Mouse (Mus musculus): ENCODE results near the gene Cwc22. TPM values are rescaled to one million over a fixed set of nuclear protein-coding genes. Genes with fewer than 3 reads are reported as not detected.

Gene Cwc22
- total and polyA plus RNA-seq, 2 experiments from 2014 or later = 10.4 to 24.6 TPM

DNA sequence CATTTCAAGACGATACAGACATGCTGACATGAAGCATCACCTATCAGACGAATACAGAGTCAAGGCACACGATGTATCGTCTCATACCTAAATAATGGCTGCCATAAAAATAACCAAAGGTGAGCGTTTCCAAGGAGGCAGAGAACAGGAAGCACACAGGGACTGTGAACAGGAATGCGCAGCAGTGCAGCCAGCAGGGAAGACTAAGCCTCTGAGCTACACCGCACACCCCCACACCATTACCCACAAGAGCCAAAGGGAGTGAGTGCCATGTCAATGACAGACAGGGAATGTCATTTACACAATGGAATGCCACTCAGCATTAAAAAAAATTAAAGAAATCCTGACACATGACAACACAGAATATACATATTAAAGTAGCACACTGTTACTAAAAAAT lies 19.7 kb downstream of the Cwc22 start:
- Histone ChIP-seq H3K4me3 (ENCODE audit: low read depth, low read length) (no peak overlapping the region), H3K36me3 (ENCODE audit: insufficient read depth) (peaks cover 54% of the 10 kb centered on the region), H3K4me1 (ENCODE audit: insufficient read depth) (no peaks in the 10 kb centered on the region), H3K9me3 (ENCODE audit: low read length) (no peaks in the 10 kb centered on the region), H3K4me2 (ENCODE audit: low read depth) (no peak overlapping the region), H3K27me3 (ENCODE audit: insufficient read depth, low read length) (no peaks in the 10 kb centered on the region), H3K9ac (no peak overlapping the region), H3K27ac (ENCODE audit: low read depth, low read length) (no peak overlapping the region)
- ATAC-seq = no peak
- no peak for DNase-seq
- WGBS = 89% methylated on average over 7 of the region's 7 CpGs
- no peak for TF ChIP-seq CTCF (IDR thresholded peaks at IDR 0.05; ENCODE audit: low read depth)

DNA sequence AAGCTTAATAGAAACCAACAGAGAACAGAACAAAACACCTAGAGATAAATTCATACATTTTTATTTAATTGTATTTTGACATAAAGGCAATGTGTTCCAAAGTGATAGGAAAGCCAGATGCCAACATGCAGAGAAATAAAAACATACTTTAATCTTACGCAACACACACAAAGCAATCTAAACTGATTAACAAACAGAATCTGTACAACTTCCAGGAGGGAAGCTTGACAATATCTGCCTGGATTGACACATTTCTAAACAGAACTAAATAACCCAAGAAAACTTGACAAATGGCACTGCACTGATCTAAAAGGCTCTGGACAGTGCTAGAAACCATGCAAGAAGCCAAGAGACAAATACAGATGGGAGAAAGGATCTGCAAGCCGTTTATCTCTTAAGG lies 20.2 kb downstream of the Cwc22 start:
- Histone ChIP-seq H3K9me3 (ENCODE audit: low read length) (no peaks in the 10 kb centered on the region), H3K36me3 (ENCODE audit: insufficient read depth) (peaks cover 52% of the 10 kb centered on the region), H3K4me3 (ENCODE audit: low read depth, low read length) (no peak overlapping the region), H3K4me2 (ENCODE audit: low read depth) (no peak overlapping the region), H3K9ac (no peak overlapping the region), H3K27ac (ENCODE audit: low read depth, low read length) (no peak overlapping the region), H3K4me1 (ENCODE audit: insufficient read depth) (no peaks in the 10 kb centered on the region), H3K27me3 (ENCODE audit: insufficient read depth, low read length) (no peaks in the 10 kb centered on the region)
- ATAC-seq (no peak), DNase-seq (no peak)
- no peak for TF ChIP-seq CTCF (IDR thresholded peaks at IDR 0.05; ENCODE audit: low read depth)
- WGBS = 81% methylated on average over 2 of the region's 2 CpGs

DNA sequence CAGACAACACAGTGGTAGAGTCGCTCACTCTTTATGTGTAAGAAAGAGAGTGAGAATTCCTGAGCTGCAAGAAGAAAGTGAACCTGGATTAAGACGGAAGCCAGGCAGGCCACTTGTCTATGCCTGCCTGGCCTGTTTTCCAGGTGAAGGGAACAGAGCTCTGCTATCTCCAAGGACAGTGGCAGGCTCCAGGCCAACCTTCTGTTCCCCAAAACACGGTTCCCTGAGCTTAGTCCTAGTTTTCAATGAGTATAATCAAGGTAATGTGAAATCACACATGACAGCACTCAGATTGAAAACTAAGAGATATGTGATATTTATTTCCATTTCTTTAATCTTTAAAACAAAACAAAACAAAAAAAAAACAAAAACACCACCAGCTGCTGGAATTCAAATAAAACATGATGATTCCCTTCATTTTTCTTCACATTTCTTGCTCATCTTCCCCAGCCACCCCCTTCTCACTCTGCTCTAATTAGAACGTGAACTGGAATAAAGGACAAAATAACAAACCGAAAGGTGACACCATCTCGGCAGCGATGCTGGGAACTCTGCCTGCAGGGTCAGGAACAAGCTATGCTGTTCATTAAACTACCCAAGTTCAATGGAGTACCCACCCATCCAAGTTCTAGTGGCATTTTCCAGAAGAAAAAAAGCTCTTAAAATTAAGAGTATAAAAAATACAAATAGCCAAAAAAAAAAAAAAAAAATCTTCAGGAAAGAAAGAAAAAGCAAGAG lies 20.8 kb downstream of the Cwc22 start:
- H3K27me3 ChIP-seq (ENCODE audit: insufficient read depth, low read length) = no peaks in the 10 kb centered on the region
- H3K4me3 ChIP-seq (ENCODE audit: low read depth, low read length) = no peak overlapping the region
- DNase-seq = no peak
- H3K9me3 ChIP-seq (ENCODE audit: low read length) = no peaks in the 10 kb centered on the region
- no peak for TF ChIP-seq CTCF (IDR thresholded peaks at IDR 0.05; ENCODE audit: low read depth)
- no peak for ATAC-seq
- no peak overlapping the region for H3K27ac ChIP-seq (ENCODE audit: low read depth, low read length)
- no peak overlapping the region for H3K9ac ChIP-seq
- no peak overlapping the region for H3K4me2 ChIP-seq (ENCODE audit: low read depth)
- 71% methylated on average over 7 of the region's 7 CpGs for WGBS
- no peaks in the 10 kb centered on the region for H3K4me1 ChIP-seq (ENCODE audit: insufficient read depth)
- peaks cover 48% of the 10 kb centered on the region for H3K36me3 ChIP-seq (ENCODE audit: insufficient read depth)

DNA sequence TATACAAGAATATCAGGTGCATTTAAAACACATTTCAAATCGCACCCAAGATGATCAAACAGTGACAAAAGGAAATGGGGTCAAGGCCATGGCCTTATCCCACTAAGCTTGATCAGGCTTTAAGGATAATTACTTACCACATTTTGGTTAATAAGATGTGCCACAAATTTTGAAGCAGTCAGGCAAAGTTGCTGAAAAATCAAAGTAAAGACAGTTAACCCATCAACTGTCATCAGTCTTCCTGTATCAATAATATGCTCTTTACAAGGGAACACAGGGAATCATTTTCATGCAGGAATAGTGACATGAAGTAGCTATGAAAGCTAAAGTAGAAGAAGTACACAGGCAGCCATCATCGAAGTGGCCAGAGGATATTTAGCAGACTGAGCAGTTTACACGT lies 22.2 kb downstream of the Cwc22 start:
- H3K36me3 ChIP-seq (ENCODE audit: insufficient read depth) = peaks cover 46% of the 10 kb centered on the region
- no peak for DNase-seq
- no peaks in the 10 kb centered on the region for H3K4me1 ChIP-seq (ENCODE audit: insufficient read depth)
- no peaks in the 10 kb centered on the region for H3K9me3 ChIP-seq (ENCODE audit: low read length)
- 98% methylated on average over 3 of the region's 3 CpGs for WGBS
- no peak for TF ChIP-seq CTCF (IDR thresholded peaks at IDR 0.05; ENCODE audit: low read depth)
- no peak for ATAC-seq
- no peak overlapping the region for H3K4me2 ChIP-seq (ENCODE audit: low read depth)
- H3K27ac ChIP-seq (ENCODE audit: low read depth, low read length) = no peak overlapping the region
- H3K9ac ChIP-seq = no peak overlapping the region
- no peak overlapping the region for H3K4me3 ChIP-seq (ENCODE audit: low read depth, low read length)
- H3K27me3 ChIP-seq (ENCODE audit: insufficient read depth, low read length) = no peaks in the 10 kb centered on the region

DNA sequence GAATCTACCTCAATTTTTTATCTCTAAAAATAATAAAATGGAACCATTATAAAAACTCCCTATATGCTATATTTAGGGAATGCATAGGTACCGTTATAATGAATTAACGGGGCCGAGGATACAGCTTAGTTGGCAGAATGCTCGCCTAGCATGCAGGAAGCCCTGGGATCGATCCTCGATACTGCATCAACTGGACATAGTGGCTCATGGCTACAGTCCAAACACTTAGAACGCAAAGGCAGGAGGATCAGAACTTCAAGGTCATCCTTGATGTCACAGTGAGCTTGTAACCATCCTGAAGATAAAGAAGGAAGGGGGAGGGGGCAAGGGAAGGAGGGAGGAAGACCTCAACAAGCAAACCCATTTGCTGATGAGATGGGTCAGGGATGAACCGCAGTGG lies 23.0 kb downstream of the Cwc22 start:
- ATAC-seq (no peak), DNase-seq (no peak)
- no peaks in the 10 kb centered on the region for H3K4me1 ChIP-seq (ENCODE audit: insufficient read depth)
- H3K4me3 ChIP-seq (ENCODE audit: low read depth, low read length) = no peak overlapping the region
- WGBS = 97% methylated on average over 8 of the region's 8 CpGs
- H3K9me3 ChIP-seq (ENCODE audit: low read length) = no peaks in the 10 kb centered on the region
- peaks cover 37% of the 10 kb centered on the region for H3K36me3 ChIP-seq (ENCODE audit: insufficient read depth)
- H3K9ac ChIP-seq = no peak overlapping the region
- no peaks in the 10 kb centered on the region for H3K27me3 ChIP-seq (ENCODE audit: insufficient read depth, low read length)
- TF ChIP-seq CTCF (IDR thresholded peaks at IDR 0.05; ENCODE audit: low read depth) = no peak
- H3K27ac ChIP-seq (ENCODE audit: low read depth, low read length) = no peak overlapping the region
- no peak overlapping the region for H3K4me2 ChIP-seq (ENCODE audit: low read depth)

DNA sequence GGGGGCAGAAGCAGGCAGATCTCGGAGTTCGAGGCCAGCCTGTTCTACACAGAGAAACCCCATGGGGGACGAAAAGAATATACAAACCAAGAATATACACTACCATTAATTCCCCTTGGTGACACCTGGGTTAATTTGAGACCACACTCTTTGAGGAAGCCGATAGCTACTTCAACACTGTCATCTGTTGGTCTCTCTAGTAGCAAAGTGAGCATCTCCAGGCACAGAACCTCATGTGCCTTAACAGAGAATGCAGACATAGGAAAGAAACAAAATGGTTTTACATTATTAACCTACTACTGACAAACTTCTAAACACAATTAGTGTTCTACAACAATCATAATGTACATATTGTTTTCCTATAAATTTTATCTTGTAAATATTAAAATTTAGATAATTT lies 24.9 kb downstream of the Cwc22 start:
- no peak overlapping the region for H3K4me2 ChIP-seq (ENCODE audit: low read depth)
- no peak overlapping the region for H3K27ac ChIP-seq (ENCODE audit: low read depth, low read length)
- no peaks in the 10 kb centered on the region for H3K9me3 ChIP-seq (ENCODE audit: low read length)
- H3K36me3 ChIP-seq (ENCODE audit: insufficient read depth) = peaks cover 37% of the 10 kb centered on the region
- ATAC-seq (no peak), DNase-seq (no peak)
- TF ChIP-seq CTCF (IDR thresholded peaks at IDR 0.05; ENCODE audit: low read depth) = no peak
- no peaks in the 10 kb centered on the region for H3K4me1 ChIP-seq (ENCODE audit: insufficient read depth)
- H3K27me3 ChIP-seq (ENCODE audit: insufficient read depth, low read length) = no peaks in the 10 kb centered on the region
- H3K4me3 ChIP-seq (ENCODE audit: low read depth, low read length) = no peak overlapping the region
- WGBS = 93% methylated on average over 4 of the region's 4 CpGs
- H3K9ac ChIP-seq = no peak overlapping the region

DNA sequence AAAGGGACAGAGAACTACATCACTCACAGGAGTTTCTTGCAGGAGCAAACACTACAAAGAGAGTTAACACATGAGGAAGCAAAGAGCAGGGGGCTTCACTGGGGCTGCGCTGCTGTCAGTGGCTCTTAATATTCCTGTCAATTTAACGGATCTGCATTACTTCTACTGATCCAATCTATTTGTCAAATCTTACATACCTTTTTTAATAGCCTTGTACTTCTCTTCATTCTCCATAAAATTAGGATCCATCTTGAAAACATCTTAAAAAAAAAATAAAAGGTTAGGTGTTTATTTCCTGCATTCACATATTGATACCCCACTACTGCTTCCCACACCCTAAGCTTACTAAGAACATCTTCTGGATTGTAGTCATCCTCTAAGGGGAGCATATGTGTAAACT lies 25.6 kb downstream of the Cwc22 start:
- no peak for TF ChIP-seq CTCF (IDR thresholded peaks at IDR 0.05; ENCODE audit: low read depth)
- Histone ChIP-seq H3K9me3 (ENCODE audit: low read length) (no peaks in the 10 kb centered on the region), H3K4me1 (ENCODE audit: insufficient read depth) (no peaks in the 10 kb centered on the region), H3K9ac (no peak overlapping the region), H3K4me2 (ENCODE audit: low read depth) (no peak overlapping the region), H3K4me3 (ENCODE audit: low read depth, low read length) (no peak overlapping the region), H3K36me3 (ENCODE audit: insufficient read depth) (peaks cover 34% of the 10 kb centered on the region), H3K27me3 (ENCODE audit: insufficient read depth, low read length) (no peaks in the 10 kb centered on the region), H3K27ac (ENCODE audit: low read depth, low read length) (no peak overlapping the region)
- DNase-seq (no peak), ATAC-seq (no peak)
- WGBS = 98% methylated on average over 2 of the region's 2 CpGs
